Mouse (Mus musculus): ENCODE measurements around the gene Prkca.

Gene Prkca

GRCm38 (mm10) chr11:108289192-108289591 is 54.5 kb downstream of the Prkca start:
- no peak for TF ChIP-seq GATA4 (IDR thresholded peaks at IDR 0.05; ENCODE audit: insufficient replicate concordance, low read length)

GRCm38 (mm10) chr11:108287321-108287720 is 56.4 kb downstream of the Prkca start:
- no peak for TF ChIP-seq GATA4 (IDR thresholded peaks at IDR 0.05; ENCODE audit: insufficient replicate concordance, low read length)

- no peak for TF ChIP-seq GATA4 (IDR thresholded peaks at IDR 0.05; ENCODE audit: insufficient replicate concordance, low read length)
Measured at GRCm38 (mm10) chr11:108285046-108285445, 58.7 kb downstream of the Prkca start.

- no peak for TF ChIP-seq GATA4 (IDR thresholded peaks at IDR 0.05; ENCODE audit: insufficient replicate concordance, low read length)
Measured at GRCm38 (mm10) chr11:108282850-108283459, 60.8 kb downstream of the Prkca start.

- no peak for TF ChIP-seq GATA4 (IDR thresholded peaks at IDR 0.05; ENCODE audit: insufficient replicate concordance, low read length)
Measured at GRCm38 (mm10) chr11:108279748-108280373, 63.9 kb downstream of the Prkca start.

- TF ChIP-seq GATA4 (IDR thresholded peaks at IDR 0.05; ENCODE audit: insufficient replicate concordance, low read length) = no peak
Measured at GRCm38 (mm10) chr11:108277096-108277495, 66.6 kb downstream of the Prkca start.

GRCm38 (mm10) chr11:108276148-108276547 is 67.6 kb downstream of the Prkca start:
- TF ChIP-seq GATA4 (IDR thresholded peaks at IDR 0.05; ENCODE audit: insufficient replicate concordance, low read length) = no peak

- no peak for TF ChIP-seq GATA4 (IDR thresholded peaks at IDR 0.05; ENCODE audit: insufficient replicate concordance, low read length)
Measured at GRCm38 (mm10) chr11:108274046-108274445, 69.7 kb downstream of the Prkca start.

- TF ChIP-seq GATA4 (IDR thresholded peaks at IDR 0.05; ENCODE audit: insufficient replicate concordance, low read length) = no peak
Measured at GRCm38 (mm10) chr11:108273415-108273965, 70.2 kb downstream of the Prkca start.

- no peak for TF ChIP-seq GATA4 (IDR thresholded peaks at IDR 0.05; ENCODE audit: insufficient replicate concordance, low read length)
Measured at GRCm38 (mm10) chr11:108272601-108273414, 70.9 kb downstream of the Prkca start.

- TF ChIP-seq GATA4 (IDR thresholded peaks at IDR 0.05; ENCODE audit: insufficient replicate concordance, low read length) = no peak
Measured at GRCm38 (mm10) chr11:108271305-108271704, 72.4 kb downstream of the Prkca start.

GRCm38 (mm10) chr11:108269516-108269915 is 74.2 kb downstream of the Prkca start:
- no peak for TF ChIP-seq GATA4 (IDR thresholded peaks at IDR 0.05; ENCODE audit: insufficient replicate concordance, low read length)

GRCm38 (mm10) chr11:108268421-108269322 is 75.1 kb downstream of the Prkca start:
- no peak for TF ChIP-seq GATA4 (IDR thresholded peaks at IDR 0.05; ENCODE audit: insufficient replicate concordance, low read length)

GRCm38 (mm10) chr11:108267825-108268224 is 75.9 kb downstream of the Prkca start:
- no peak for TF ChIP-seq GATA4 (IDR thresholded peaks at IDR 0.05; ENCODE audit: insufficient replicate concordance, low read length)

- TF ChIP-seq GATA4 (IDR thresholded peaks at IDR 0.05; ENCODE audit: insufficient replicate concordance, low read length) = no peak
Measured at GRCm38 (mm10) chr11:108267066-108267465, 76.7 kb downstream of the Prkca start.
